Mouse (Mus musculus) kidney, adult 2 months (tissue): Measurements from ENCODE around the gene Rab37.

Experiments used
- CTCF ChIP-seq: fragments of 200-500 bp; conservative IDR thresholded peaks from 2 replicates; pipeline ENCODE4 v1.5.1; 2011; ENCODE audit warnings: low read depth, mild to moderate bottlenecking, control low read depth, low read length, moderate library complexity, mixed read lengths; ENCODE audit not compliant: insufficient read depth, insufficient read length
- POLR2A ChIP-seq: fragments of 200-500 bp; IDR thresholded peaks from one replicate; pipeline ENCODE4 v1.6.1; 2011; ENCODE audit warnings: low read depth, low read length, control low read depth

DNA sequence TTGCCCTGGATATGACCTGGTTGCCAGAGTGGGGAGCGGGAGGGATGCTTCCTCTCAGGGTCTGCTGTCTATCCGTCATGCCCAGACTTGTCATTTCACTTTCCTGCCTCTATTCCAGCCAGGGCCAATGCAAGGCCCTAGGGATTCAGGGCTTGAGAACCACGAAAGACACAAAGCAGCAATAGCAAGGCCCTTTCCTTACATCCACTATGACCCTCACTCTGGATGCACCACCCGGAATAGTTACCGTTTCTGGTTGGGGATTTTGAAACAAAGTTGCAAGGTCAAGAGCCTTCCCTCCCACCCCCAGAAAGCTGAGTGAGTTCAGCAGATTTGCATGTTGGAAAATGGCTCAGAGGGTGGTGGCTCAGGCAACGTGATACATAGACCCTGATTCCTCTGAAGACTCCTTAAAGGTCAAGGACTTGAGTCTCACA, 10.4 kb downstream of the Rab37 start:
- TF ChIP-seq POLR2A (no peak), CTCF (no peak)
